Mouse (Mus musculus): ENCODE results near the gene Znrf4.

The Znrf4 gene

DNA sequence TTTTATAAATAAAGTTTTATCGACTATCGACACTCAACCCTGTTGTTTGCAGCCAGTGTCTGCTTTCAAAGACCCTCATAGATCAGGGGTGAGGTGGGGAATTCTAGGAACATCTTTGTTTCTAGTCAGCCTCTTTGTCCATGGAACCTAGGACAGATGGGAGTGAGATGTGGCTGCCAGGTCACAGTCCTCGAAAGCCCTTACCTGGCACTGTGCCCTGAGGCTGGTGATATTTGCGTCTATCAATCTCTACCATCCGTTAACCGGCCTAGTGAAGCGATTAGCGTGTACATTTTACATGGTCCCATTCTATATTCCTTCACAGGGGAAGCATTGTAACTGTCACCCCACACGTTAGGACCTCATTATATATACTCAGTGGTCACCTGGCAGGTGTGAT lies 26.3 kb downstream of the Znrf4 start:
- DNase-seq: no peak

GRCm38 (mm10) chr17:56485118-56485517 lies 27.1 kb downstream of the Znrf4 start:
- DNase-seq: no peak

- DNase-seq: no peak
Observed at GRCm38 (mm10) chr17:56482671-56483070, 29.6 kb downstream of the Znrf4 start.

DNA sequence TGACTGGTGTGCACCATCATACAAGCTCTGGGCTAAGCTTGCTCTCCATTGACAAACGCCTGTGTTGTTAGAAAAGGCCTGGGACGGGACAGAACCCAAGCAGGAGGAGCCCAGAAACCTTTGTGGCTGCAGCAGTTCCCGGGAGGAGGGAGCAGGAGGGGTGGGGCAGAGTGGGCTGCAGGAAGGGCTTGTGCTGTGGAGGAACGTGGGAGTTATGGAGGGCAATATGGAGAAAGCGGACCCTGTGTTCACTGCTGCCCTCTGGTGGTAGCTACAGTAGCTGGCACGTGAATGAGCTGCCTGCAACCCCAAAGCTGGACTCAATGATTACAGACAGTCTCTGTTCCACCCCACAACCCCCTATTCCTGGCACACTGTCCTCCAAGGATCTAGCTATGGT lies 32.9 kb downstream of the Znrf4 start:
- peak; percentile 60 for DNase-seq

GRCm38 (mm10) chr17:56478191-56478611 lies 34.0 kb downstream of the Znrf4 start:
- no peak for DNase-seq

DNA sequence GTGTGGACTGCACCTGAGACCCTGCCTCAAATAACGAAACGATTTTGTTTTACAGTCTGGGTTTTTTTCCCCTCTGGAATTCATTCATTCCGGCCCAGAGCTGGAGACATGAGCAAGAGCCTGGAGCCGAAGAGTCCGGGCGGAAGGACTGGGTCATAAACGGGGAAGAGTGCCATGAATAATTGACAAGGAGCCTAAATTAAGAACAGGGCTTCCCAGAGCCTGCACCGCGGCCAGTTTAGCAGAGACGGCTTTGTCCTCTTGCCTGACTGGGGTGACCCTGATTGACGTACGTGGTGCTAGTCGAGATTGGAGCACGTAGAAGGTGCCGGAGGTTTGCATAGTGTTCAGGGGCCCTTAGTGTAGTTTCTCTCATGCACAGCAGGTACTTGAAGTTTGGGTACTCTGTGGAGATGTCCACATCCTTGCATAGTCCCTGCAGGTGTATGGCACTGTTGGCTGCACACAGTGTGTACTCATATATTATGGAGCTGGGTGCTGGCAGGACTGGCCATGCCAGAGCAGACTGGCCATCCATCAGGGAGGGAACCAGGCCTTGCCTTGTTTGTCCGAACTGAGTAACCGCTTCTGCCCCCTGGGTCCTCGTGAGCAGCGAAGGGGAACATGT lies 34.9 kb downstream of the Znrf4 start:
- DNase-seq: no peak

GRCm38 (mm10) chr17:56476402-56476752 lies 35.9 kb downstream of the Znrf4 start, which contains the start of gene Ptprs:
Gene Ptprs, minus strand, starts transcription at chr17:56476483.
- DNase-seq: peak; percentile 90

- DNase-seq: no peak
Observed at GRCm38 (mm10) chr17:56475584-56476401, 36.4 kb downstream of the Znrf4 start.

GRCm38 (mm10) chr17:56474831-56475581 lies 37.2 kb downstream of the Znrf4 start:
- DNase-seq: no peak

DNA sequence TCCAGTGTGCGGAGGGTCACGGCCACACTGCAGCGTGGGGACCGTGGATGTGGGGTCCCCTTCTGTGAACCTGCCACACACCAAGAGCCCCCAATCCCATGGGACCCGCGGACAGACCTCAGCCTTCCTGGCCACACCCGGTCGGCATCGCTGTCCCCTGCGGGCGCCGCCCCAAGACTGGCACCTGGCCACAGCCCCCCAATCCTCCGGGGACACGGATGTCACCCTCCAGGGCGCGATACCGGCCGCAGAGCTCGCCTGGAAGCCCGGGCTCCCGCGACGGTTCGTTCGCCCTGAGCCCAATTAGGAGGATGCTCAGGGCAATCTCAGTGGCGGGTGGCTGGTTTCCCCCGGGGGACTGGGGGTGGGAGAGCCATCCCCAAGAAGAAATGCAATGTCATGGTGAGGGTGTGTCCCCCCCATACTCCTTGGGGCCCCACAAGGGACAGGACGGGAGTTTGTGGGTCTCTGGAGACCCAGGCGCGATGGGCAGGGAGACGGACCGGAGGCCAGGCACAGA lies 37.9 kb downstream of the Znrf4 start:
- DNase-seq: no peak

DNA sequence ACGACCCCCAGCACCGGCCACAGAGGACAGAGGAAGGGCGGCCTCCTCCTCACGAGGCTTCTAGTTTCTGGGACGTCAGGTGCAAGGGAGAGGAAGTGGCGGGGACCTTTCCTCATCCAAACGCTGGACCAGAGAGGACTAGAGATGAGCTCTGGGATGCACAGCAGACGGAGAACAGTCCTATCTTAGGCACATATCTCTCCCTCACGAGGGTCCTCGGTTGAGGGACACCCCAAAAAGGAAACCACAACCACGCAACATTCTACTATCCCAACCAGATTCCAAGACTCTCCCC lies 38.7 kb downstream of the Znrf4 start:
- no peak for DNase-seq

DNA sequence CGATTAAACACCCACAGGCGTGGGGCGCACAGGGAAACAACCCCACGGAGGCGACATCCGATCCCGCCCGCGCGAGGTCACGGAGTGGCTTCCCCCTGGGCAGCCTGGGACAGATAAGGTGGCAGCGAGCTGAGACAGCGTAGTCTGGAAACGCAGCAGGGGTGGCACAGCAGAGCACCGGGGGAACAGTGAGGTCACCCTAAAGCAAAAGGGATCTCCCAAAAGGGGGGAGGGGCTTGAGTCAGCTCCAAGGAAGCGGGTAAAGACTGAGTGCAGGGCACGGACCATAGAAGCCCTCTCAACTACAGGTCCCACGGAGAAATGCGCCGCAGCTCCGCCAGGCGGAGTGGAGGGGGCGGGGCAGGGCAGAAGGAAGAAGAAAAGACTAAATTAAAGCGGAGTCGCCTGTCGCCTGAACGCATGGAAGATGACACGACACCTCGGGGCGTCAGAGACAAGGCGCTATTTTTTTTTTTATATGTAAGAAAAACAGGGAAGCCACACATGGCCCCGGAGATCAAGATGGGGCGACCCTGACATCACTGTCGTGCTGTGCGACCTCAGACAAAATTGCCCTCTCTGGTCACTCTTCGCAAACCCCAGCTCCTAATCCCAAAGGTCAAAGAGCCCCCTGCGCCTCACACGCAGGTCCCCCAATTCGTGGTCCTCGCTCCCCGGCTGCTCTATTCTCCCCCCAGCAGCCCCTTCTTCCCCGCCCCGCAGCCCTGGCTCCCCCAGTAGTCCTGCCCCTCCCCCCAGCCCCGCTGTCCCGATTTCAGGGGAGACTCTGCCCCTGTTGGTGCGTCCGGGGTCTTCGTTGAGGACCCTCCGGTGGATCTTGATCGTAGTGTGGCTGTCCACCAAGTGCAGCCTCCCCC lies 39.3 kb downstream of the Znrf4 start:
- no peak for DNase-seq

- DNase-seq: no peak
Observed at GRCm38 (mm10) chr17:56472121-56472520, 40.1 kb downstream of the Znrf4 start.

GRCm38 (mm10) chr17:56471136-56471535 lies 41.1 kb downstream of the Znrf4 start:
- no peak for DNase-seq

- no peak for DNase-seq
Observed at GRCm38 (mm10) chr17:56470571-56470970, 41.7 kb downstream of the Znrf4 start.

- DNase-seq: no peak
Observed at GRCm38 (mm10) chr17:56470001-56470436, 42.2 kb downstream of the Znrf4 start.

DNA sequence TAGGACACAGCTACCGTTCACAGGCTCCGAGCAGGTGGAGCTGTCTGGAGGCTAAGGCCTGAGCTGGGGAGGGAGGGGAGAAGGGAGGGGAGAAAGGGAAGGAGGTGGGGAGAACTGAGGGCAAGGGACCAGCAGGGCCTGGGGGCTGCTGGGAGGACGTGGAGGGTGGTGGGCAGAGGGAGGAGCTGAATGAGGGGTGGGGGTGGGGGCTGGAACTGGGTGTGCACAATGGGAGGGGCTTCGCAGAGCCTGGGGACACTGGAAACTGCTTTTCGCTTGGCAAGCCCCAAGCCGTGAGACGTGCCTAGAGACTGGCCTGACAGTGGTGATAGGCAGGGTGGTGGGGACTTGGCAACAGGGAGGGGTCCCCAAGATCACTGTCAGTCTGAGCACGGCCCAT lies 43.0 kb downstream of the Znrf4 start:
- no peak for DNase-seq

GRCm38 (mm10) chr17:56468870-56469269 lies 43.4 kb downstream of the Znrf4 start:
- DNase-seq: no peak

- no peak for DNase-seq
Observed at GRCm38 (mm10) chr17:56468380-56468779, 43.9 kb downstream of the Znrf4 start.

- DNase-seq: peak; percentile 60
Observed at GRCm38 (mm10) chr17:56467456-56467884, 44.8 kb downstream of the Znrf4 start.

- DNase-seq: no peak
Observed at GRCm38 (mm10) chr17:56466747-56467146, 45.5 kb downstream of the Znrf4 start.

GRCm38 (mm10) chr17:56464817-56465216 lies 47.4 kb downstream of the Znrf4 start:
- no peak for DNase-seq

- DNase-seq: no peak
Observed at GRCm38 (mm10) chr17:56464345-56464744, 47.9 kb downstream of the Znrf4 start.

Data from kidney, adult 11 months (tissue).